Mouse (Mus musculus): ENCODE data around the gene Mrpl39.

Gene Mrpl39

GRCm38 (mm10) chr16:84698708-84699107 lies 36.8 kb downstream of the Mrpl39 start:
- DNase-seq (ENCODE audit: low spot score) = no peak

- no peak for DNase-seq (ENCODE audit: low spot score)
These were observed 39.4 kb downstream of the Mrpl39 start for GRCm38 (mm10) chr16:84696178-84696577.

- DNase-seq (ENCODE audit: low spot score) = no peak
These were observed 53.6 kb downstream of the Mrpl39 start for GRCm38 (mm10) chr16:84681991-84682390.

GRCm38 (mm10) chr16:84680760-84681159 lies 54.8 kb downstream of the Mrpl39 start:
- DNase-seq (ENCODE audit: low spot score) = no peak

GRCm38 (mm10) chr16:84677292-84677691 lies 58.2 kb downstream of the Mrpl39 start:
- no peak for DNase-seq (ENCODE audit: low spot score)

Data from layer of hippocampus, adult 9-10 months (tissue).